Mouse (Mus musculus) liver, embryonic 16.5 days (tissue): ENCODE measurements around the gene Fank1. TPM values are rescaled to one million over a fixed set of nuclear protein-coding genes. Genes with fewer than 3 reads are reported as not detected.
A peak's percentile ranks its signal among the peaks of the same experiment; 100 is the strongest.

ENCODE experiments used
- ATAC-seq: fragments of 200-750 bp; cut with Nextera tagmentation; 2 replicates; pipeline ENCODE4 v1.8.0; 2017; ENCODE audit warnings: low read depth, mild to moderate bottlenecking, moderate number of reproducible peaks, moderate library complexity
- H3K27ac ChIP-seq: fragments of 300-500 bp; sonication (generic); 2 replicates; pipeline ENCODE4 v1.5.1; 2014; ENCODE audit warnings: mild to moderate bottlenecking, low read length
- H3K27me3 ChIP-seq: fragments of 300-500 bp; sonication (generic); 2 replicates; pipeline ENCODE4 v1.6.1; 2014; ENCODE audit warnings: low read depth, low read length, mixed read lengths; ENCODE audit not compliant: control insufficient read depth, insufficient read depth
- H3K36me3 ChIP-seq: fragments of 300-500 bp; sonication (generic); 2 replicates; pipeline ENCODE4 v1.6.1; 2014; ENCODE audit warnings: mild to moderate bottlenecking; ENCODE audit not compliant: control insufficient read depth, insufficient read depth
- H3K4me1 ChIP-seq: fragments of 300-500 bp; sonication (generic); 2 replicates; pipeline ENCODE4 v1.6.1; 2014; ENCODE audit warnings: low read depth, low read length, mixed read lengths; ENCODE audit not compliant: control insufficient read depth
- H3K4me2 ChIP-seq: fragments of 300-500 bp; sonication (generic); 2 replicates; pipeline ENCODE4 v1.6.1; 2014; ENCODE audit warnings: low read depth, low read length, mixed read lengths
- H3K4me3 ChIP-seq: fragments of 300-500 bp; sonication (generic); 2 replicates; pipeline ENCODE4 v1.5.1; 2014; ENCODE audit warnings: low read depth, mild to moderate bottlenecking, low read length
- H3K9ac ChIP-seq: fragments of 300-500 bp; sonication (generic); 2 replicates; pipeline ENCODE4 v1.6.1; 2014; ENCODE audit warnings: low read depth, low read length
- H3K9me3 ChIP-seq: fragments of 300-500 bp; sonication (generic); replicated peaks from 2 replicates; pipeline ENCODE4 v1.6.1; 2016; ENCODE audit warnings: low read length; ENCODE audit not compliant: control insufficient read depth
- WGBS: fragments of 180-500 bp; shearing (Covaris S2); extraction: QIAGEN DNeasy Blood & Tissue Kit; methylation state at CpG from one replicate; pipeline ENCODE4 v1.1.7; 2014; ENCODE audit not compliant: insufficient replicate concordance; 5-methylcytosine and 5-hydroxymethylcytosine counted together
- polyA plus RNA-seq: library from polyadenylated mRNA; unstranded; fragments of >200 nt; fragmentation: Nextera tagmentation; extraction: Ambion mirVana; gene quantifications from 2 replicates; pipeline ENCODE4 v1.2.1, GENCODE M21; 2015

The Fank1 gene
- polyA plus RNA-seq, 1 experiment from 2014 or later = not detected

DNA sequence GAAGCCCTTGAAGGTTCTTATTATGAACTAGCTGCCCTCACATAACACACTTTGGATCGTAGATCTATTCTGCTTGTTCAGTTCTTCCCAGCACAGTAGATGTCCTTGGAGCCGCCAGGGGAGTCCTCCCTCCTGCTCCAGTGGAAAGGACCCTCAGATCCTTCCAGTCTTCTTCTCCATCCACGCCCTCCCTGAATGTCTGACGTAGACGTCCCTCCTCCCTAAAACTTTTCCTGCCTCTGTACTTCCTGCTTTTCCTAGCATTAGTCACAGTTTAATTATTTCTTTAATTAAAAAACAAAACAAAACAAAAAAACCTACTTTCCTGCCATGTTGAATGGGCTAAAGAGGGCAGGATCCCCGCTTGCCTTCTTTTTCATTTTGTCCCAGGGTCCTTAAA lies 5.3 kb downstream of the Fank1 start:
- Histone ChIP-seq H3K9me3 (no peaks in the 10 kb centered on the region), H3K27me3 (no peaks in the 10 kb centered on the region), H3K9ac (no peak overlapping the region), H3K36me3 (no peaks in the 10 kb centered on the region), H3K27ac (no peak overlapping the region), H3K4me1 (peaks cover 12% of the 10 kb centered on the region), H3K4me3 (no peak overlapping the region), H3K4me2 (no peak overlapping the region)
- 61% methylated on average over 6 of the region's 6 CpGs for WGBS
- ATAC-seq = no peak

DNA sequence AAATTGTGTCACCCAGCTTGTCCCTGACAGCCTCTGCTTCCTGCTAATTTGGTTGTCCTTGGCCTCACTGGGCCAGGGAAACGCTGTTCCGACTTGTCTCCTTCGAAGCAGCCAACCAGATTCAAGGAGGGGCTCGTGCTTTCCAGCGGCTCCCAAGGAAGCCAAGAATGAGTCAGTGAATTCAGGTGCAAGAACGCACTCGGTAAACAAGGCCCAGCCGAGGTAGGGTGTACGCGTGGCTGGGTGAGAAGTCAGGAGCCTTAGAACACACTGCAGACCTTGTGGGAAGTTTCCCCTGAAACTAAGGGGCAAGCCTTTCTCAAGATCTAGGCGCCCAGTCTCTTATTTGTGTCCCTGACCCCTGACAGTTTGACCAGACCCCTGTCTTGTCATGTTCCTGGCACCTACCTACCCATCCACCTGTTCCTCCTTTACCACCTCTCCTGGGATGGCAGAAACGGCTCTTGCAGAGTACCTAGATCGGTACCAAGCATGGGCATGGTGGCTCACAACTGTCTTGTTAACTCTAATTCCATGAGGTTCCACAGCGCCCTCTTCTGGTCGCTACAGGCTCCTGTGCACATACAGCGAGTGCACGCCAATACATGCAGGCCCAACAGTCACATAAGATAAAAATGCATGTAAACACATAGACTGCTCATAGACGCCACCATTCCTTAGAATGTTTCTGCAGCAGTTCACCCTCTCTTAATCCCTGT lies 6.2 kb downstream of the Fank1 start, which contains the start of gene Dhx32:
Gene Dhx32 (minus strand): TSS at position 10 of the 719 bp plus-strand sequence.
- H3K4me3 ChIP-seq = no peak within 1 kb of the TSS
- H3K27ac ChIP-seq = peak within 1 kb of the TSS; percentile 0; the same call in 1 of the 2 replicates
- no peaks in the 10 kb centered on the region for H3K36me3 ChIP-seq
- peak; percentile 84 for ATAC-seq
- H3K9ac ChIP-seq = no peak within 1 kb of the TSS
- peaks cover 6% of the 10 kb centered on the region for H3K4me1 ChIP-seq
- H3K4me2 ChIP-seq = peak within 1 kb of the TSS; percentile 17; the same call in 1 of the 2 replicates
- H3K9me3 ChIP-seq = no peaks in the 10 kb centered on the region
- WGBS = 32% methylated on average over 18 of the region's 18 CpGs
- no peaks in the 10 kb centered on the region for H3K27me3 ChIP-seq

DNA sequence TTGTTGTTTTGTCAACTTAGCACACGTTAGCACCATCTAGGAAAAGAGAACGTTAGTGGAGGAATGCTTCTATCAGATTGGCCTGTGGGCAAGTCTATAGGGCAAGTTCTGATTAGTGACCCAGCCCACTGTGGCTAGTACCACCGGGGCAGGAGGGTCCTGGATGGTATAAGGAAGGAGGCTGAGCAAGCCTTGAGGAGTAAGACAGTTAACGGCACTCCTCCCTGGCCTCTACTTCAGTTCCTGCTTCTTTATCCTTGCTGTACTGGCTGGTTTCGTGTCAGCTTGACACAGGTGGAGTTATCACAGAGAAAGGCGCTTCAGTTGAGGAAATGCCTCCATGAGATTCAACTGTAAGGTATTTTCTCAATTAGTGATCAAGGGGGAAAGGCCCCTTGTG lies 10.9 kb downstream of the Fank1 start:
- H3K4me1 ChIP-seq = peaks cover 1% of the 10 kb centered on the region; the same call in 1 of the 2 replicates
- H3K27me3 ChIP-seq = no peaks in the 10 kb centered on the region
- H3K9me3 ChIP-seq = no peaks in the 10 kb centered on the region
- no peak for ATAC-seq
- no peaks in the 10 kb centered on the region for H3K36me3 ChIP-seq
- no peak overlapping the region for H3K27ac ChIP-seq
- no peak overlapping the region for H3K9ac ChIP-seq
- 47% methylated on average over 6 of the region's 6 CpGs for WGBS
- H3K4me2 ChIP-seq = no peak overlapping the region
- no peak overlapping the region for H3K4me3 ChIP-seq

DNA sequence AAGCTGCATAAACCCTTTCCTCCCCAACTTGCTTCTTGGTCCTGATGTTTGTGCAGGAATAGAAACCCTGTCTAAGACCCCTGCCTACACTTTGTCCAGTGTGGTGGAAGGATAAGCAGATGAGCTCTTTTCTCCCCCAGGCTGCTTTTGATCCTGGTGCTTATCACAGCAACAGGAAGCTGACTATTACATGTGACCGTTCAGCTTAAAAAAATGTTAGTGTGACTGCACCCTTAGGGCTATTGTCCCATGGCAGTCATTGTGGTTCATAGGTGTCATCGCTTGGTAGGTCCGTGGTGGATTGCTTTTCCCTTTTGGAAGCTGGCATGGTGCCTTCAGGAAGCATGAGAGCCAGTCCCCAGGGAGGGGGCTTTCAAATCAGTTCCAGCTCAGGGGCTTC lies 11.5 kb downstream of the Fank1 start:
- Histone ChIP-seq H3K4me3 (no peak overlapping the region), H3K9ac (no peak overlapping the region), H3K4me2 (no peak overlapping the region), H3K27ac (no peak overlapping the region), H3K27me3 (no peaks in the 10 kb centered on the region), H3K36me3 (no peaks in the 10 kb centered on the region), H3K4me1 (no peaks in the 10 kb centered on the region), H3K9me3 (no peaks in the 10 kb centered on the region)
- no peak for ATAC-seq
- 44% methylated on average over 3 of the region's 3 CpGs for WGBS

DNA sequence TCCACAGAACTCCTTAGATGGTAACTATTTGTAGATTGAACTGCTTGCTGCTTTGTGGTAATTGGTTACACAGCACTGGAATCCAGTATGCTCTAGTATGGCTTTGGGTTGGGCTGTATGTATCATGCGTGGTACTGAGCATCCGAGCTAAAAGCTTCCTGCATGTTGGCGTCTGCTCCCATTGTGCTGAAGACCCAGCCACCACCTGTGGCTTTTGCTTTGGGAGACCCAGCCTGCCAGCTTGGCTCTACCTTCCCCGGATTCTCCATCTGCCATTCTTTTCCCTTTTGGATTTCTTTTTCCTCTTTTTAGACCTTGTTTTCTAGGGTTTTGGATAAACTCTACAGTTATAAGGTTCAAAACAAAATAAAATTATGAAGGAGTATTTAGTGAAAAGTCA lies 13.5 kb downstream of the Fank1 start:
- Histone ChIP-seq H3K4me2 (no peak overlapping the region), H3K27me3 (no peaks in the 10 kb centered on the region), H3K27ac (no peak overlapping the region), H3K9me3 (no peaks in the 10 kb centered on the region), H3K4me1 (no peaks in the 10 kb centered on the region), H3K4me3 (no peak overlapping the region), H3K36me3 (no peaks in the 10 kb centered on the region), H3K9ac (no peak overlapping the region)
- ATAC-seq = no peak
- WGBS = 79% methylated on average over 4 of the region's 4 CpGs

DNA sequence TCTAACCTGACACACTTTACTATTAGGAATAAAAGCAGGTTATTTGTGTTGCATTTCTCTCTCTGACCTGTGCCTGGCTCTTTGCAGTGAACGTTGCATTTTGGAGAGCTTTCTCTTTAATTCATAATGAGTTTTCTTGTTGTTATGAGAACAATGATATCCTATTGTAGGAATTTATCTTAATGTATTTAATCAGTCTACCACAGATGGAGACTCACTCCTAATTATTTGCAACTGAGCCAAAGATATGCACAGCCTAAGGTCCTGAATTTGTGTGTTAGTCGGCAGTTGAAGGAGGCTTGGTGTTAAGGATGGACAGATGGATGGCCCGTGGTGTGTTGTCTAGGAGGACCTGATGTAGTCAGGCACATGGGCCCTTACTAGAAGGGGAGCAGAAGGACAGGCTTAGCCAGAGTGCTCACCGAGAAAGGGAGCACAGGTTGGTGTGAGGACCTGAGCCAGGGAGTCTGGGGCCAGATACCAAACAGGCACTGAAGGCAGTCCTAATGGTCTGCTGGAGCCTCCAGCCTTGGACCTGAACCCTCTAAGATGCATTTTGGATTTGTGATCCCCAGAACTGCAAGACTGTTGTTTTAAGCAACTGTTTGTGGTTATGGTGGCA lies 14.1 kb downstream of the Fank1 start:
- Histone ChIP-seq H3K4me1 (no peaks in the 10 kb centered on the region), H3K9ac (no peak overlapping the region), H3K9me3 (no peaks in the 10 kb centered on the region), H3K4me3 (no peak overlapping the region), H3K4me2 (no peak overlapping the region), H3K27me3 (no peaks in the 10 kb centered on the region), H3K27ac (no peak overlapping the region), H3K36me3 (no peaks in the 10 kb centered on the region)
- WGBS = 53% methylated on average over 4 of the region's 4 CpGs
- no peak for ATAC-seq

DNA sequence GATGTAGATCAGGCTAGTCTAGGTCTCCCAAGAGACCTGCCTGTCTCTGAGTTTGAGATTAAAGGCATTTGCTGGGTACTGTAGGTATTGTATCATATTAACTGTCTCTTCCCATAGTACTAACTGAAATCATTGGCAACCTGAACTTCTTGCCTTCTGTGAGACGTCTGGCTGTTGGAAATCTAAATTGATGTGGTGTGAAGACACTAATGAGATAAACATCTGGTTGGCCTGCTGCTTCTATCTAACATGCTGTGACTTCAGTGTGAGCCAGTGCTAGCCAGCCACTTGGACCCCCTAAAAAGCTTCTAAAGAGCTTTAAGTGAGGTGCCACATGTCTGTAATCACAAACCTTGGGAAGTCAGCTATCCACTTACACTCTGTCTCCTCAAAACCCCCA lies 16.1 kb downstream of the Fank1 start:
- H3K9ac ChIP-seq = no peak overlapping the region
- no peaks in the 10 kb centered on the region for H3K4me1 ChIP-seq
- H3K9me3 ChIP-seq = no peaks in the 10 kb centered on the region
- H3K4me3 ChIP-seq = no peak overlapping the region
- H3K27me3 ChIP-seq = no peaks in the 10 kb centered on the region
- WGBS = 23% methylated on average over 1 of the region's 1 CpGs
- no peak overlapping the region for H3K4me2 ChIP-seq
- no peak overlapping the region for H3K27ac ChIP-seq
- ATAC-seq = no peak
- H3K36me3 ChIP-seq = no peaks in the 10 kb centered on the region

DNA sequence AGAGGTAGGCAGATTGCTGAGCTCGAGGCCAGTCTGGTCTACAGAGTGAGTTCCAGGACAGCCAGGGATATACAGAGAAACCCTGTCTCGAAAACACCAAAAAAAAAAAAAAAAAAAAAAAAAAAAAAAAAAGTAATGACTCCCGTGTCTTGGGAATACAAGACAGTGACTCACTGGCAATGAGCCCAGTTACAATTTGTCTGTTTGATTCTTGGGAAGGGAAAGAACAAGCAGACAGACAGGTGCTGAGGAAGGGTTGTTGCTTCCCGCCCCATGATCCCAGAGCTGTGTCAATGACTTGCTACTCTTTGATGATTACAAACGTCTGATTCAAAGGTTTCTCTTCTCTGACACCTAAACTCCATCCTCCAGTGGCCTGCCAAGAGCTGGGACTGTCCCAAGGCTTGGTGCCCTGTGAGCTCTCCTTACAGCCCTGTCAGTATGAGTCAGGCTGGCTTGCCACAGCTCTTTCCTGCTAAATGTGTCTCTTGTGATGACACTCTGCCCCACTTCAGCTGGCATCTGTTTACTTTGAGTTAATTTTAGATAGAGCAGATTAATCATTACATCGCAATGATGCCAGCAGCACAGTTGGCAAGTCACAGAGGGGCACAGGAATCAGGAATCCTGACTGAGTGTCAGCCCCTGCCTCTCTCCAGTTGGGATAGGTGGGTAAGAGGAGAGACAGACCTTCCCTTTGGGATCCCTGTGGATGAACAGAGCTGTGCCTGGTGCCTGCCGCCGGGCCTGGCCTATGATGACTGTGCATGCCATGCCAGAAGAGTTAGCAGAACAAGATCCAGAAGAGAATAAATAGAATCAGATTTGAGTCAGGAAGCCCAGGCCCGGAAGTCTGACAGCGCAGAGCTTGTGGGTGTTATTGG lies 16.8 kb downstream of the Fank1 start:
- H3K9me3 ChIP-seq = no peaks in the 10 kb centered on the region
- no peaks in the 10 kb centered on the region for H3K36me3 ChIP-seq
- no peak overlapping the region for H3K4me2 ChIP-seq
- no peaks in the 10 kb centered on the region for H3K27me3 ChIP-seq
- ATAC-seq = no peak
- H3K9ac ChIP-seq = no peak overlapping the region
- WGBS = 49% methylated on average over 10 of the region's 10 CpGs
- no peak overlapping the region for H3K4me3 ChIP-seq
- no peaks in the 10 kb centered on the region for H3K4me1 ChIP-seq
- no peak overlapping the region for H3K27ac ChIP-seq
